Mouse (Mus musculus) right cerebral cortex, postnatal 36 days (tissue): ENCODE measurements at regions not wholly inside any gene's neighbourhood (a gene's known extent, or its start where the extent isn't known, plus 50 kb on each side); places are given as distances from the start of the nearest gene placed in this dataset.
A peak's percentile ranks its signal among the peaks of the same experiment; 100 is the strongest.
"Not testable (repeated sequence)": the region's sequence is repeated elsewhere in the genome, so short reads cannot be mapped to it uniquely, and the experiment has no call there.

Experiments used
- DNase-seq, 2 experiments: peaks; one replicate each; pipeline ENCODE4 v3.0.0; 2022; ENCODE audit warnings: low spot score in 2 of 2, mixed read lengths in 1 of 2

- no peak for DNase-seq
Observed at GRCm38 (mm10) chr4:66691598-66692220, 135.7 kb upstream of the Tlr4 start.

GRCm38 (mm10) chr4:66693982-66694578, 133.3 kb upstream of the Tlr4 start:
- DNase-seq, result no peak

GRCm38 (mm10) chr4:66715821-66716760, 111.3 kb upstream of the Tlr4 start:
- DNase-seq, result no peak

GRCm38 (mm10) chr4:66737407-66737806, 90.0 kb upstream of the Tlr4 start:
- DNase-seq, result no peak

- not testable (repeated sequence) for DNase-seq
Observed at GRCm38 (mm10) chr4:66743421-66743820, 84.0 kb upstream of the Tlr4 start.

- DNase-seq, result peak; percentile 40 to 41
Observed at GRCm38 (mm10) chr4:66768762-66769161, 58.6 kb upstream of the Tlr4 start.
